Comparison of ENCODE assay signal across 19 mouse cellular contexts in genomic region chr17:26515675-26516074, GRCm38 (mm10). TPM values are rescaled to one million over a fixed set of nuclear protein-coding genes. Genes with fewer than 3 reads are reported as not detected.
DNase-seq lines count a peak whose midpoint lies in the region; ATAC-seq and TF ChIP-seq lines count a peak whose summit lies in the region.
"Had no signal": no experiment of that assay in that cellular context is flagged by ENCODE, and none has a peak within 500 bp of the region (broad histone marks: within the 10 kb centered on the region; RNA-seq: fewer than 3 reads in every experiment).

No protein-coding gene starts in this region.

- ATAC-seq in liver, embryonic 13.5 days (ENCODE audit: low read depth), result no peak
- ATAC-seq in liver, postnatal 0 days, result no peak
- ATAC-seq: activated CD4-positive, CD25-positive, alpha-beta regulatory T cell, adult 4 months; forebrain, embryonic 13.5 days had no signal

- H3K9me3 ChIP-seq in heart, embryonic 10.5 days, result no peaks in the 10 kb centered on the region
- H3K9me3 ChIP-seq in liver, embryonic 13.5 days (replicated peaks), result no peaks in the 10 kb centered on the region
- no peaks in the 10 kb centered on the region for H3K9me3 ChIP-seq in liver, postnatal 0 days (ENCODE audit: low read length)
- H3K9me3 ChIP-seq: embryonic facial prominence, embryonic 10.5 days; forebrain, embryonic 13.5 days had no signal

- H3K4me3 ChIP-seq in heart, embryonic 10.5 days, result no peak overlapping the region
- H3K4me3 ChIP-seq in liver, embryonic 13.5 days (replicated peaks), result no peak overlapping the region
- no peak overlapping the region for H3K4me3 ChIP-seq in liver, postnatal 0 days (ENCODE audit: low read depth, low read length)
- H3K4me3 ChIP-seq: embryonic facial prominence, embryonic 10.5 days; forebrain, embryonic 13.5 days; gastrocnemius, adult 2 months had no signal

- TF ChIP-seq CTCF in liver, postnatal 0 days (IDR thresholded peaks at IDR 0.05; ENCODE audit: low read depth), result no peak

- no peak overlapping the region for H3K9ac ChIP-seq in liver, embryonic 13.5 days
- no peak overlapping the region for H3K9ac ChIP-seq in liver, postnatal 0 days (replicated peaks)
- H3K9ac ChIP-seq: forebrain, embryonic 13.5 days; hindbrain, embryonic 14.5 days had no signal

- peak; percentile 58 for DNase-seq in heart, embryonic 10.5 days (ENCODE audit: low spot score)
- DNase-seq in heart, adult 8-10 months (ENCODE audit: low spot score), result no peak
- DNase-seq in lung, postnatal 36 days, result peak; percentile 54
- DNase-seq in lung, postnatal 25 days (ENCODE audit: low spot score), result no peak
- DNase-seq in liver, embryonic 13.5 days, result no peak
- DNase-seq in liver, postnatal 0 days, result no peak
- no peak for DNase-seq in left cerebral cortex, postnatal 14 days (ENCODE audit: low spot score in 2 of 2)
- DNase-seq: adrenal gland, postnatal 36 days; cerebellum, adult 2 months; cerebellum, postnatal 10 days; gastrocnemius, adult 2 months; gastrocnemius, postnatal 36 days; heart, postnatal 10 days had no signal

- no peak for TF ChIP-seq EP300 in liver, postnatal 0 days (IDR thresholded peaks at IDR 0.05; ENCODE audit: low read depth)

- H3K4me1 ChIP-seq in heart, embryonic 10.5 days, result peaks cover 43% of the 10 kb centered on the region
- H3K4me1 ChIP-seq in liver, embryonic 13.5 days (replicated peaks), result peaks cover 69% of the 10 kb centered on the region
- H3K4me1 ChIP-seq in liver, postnatal 0 days (ENCODE audit: insufficient read depth), result peaks cover 51% of the 10 kb centered on the region

- intact Hi-C loops in left cerebral cortex, postnatal 14 days (cut with DNase I), result no loop called here

- no peak overlapping the region; the same call in 1 of the 2 replicates for H3K27ac ChIP-seq in heart, embryonic 10.5 days
- H3K27ac ChIP-seq in liver, embryonic 13.5 days, result peak overlapping the region; percentile 99
- peak overlapping the region; percentile 82 for H3K27ac ChIP-seq in liver, postnatal 0 days (ENCODE audit: low read depth)
- H3K27ac ChIP-seq: embryonic facial prominence, embryonic 10.5 days; forebrain, embryonic 13.5 days; hindbrain, embryonic 14.5 days had no signal

- H3K27me3 ChIP-seq in heart, embryonic 10.5 days (ENCODE audit: insufficient read depth, poor library complexity, severe bottlenecking), result 0 out of 2 replicates have a peak, but pooled peaks cover 6% of the 10 kb centered on the region
- no peaks in the 10 kb centered on the region for H3K27me3 ChIP-seq in liver, embryonic 13.5 days
- no peaks in the 10 kb centered on the region for H3K27me3 ChIP-seq in liver, postnatal 0 days (ENCODE audit: insufficient read depth, low read length)
- H3K27me3 ChIP-seq: CH12.LX; forebrain, embryonic 13.5 days; Patski had no signal

- H3K4me2 ChIP-seq in liver, embryonic 13.5 days, result no peak overlapping the region
- H3K4me2 ChIP-seq in liver, postnatal 0 days (ENCODE audit: low read depth, low read length), result no peak overlapping the region
- H3K4me2 ChIP-seq: forebrain, embryonic 13.5 days; hindbrain, embryonic 14.5 days had no signal

- WGBS in heart, embryonic 10.5 days, result 79% methylated on average over 4 of the region's 4 CpGs
- WGBS in liver, embryonic 13.5 days (ENCODE audit: insufficient replicate concordance), result 90% methylated on average over 4 of the region's 4 CpGs
- WGBS in liver, postnatal 0 days (ENCODE audit: insufficient replicate concordance), result 95% methylated on average over 4 of the region's 4 CpGs

- no peaks in the 10 kb centered on the region for H3K36me3 ChIP-seq in heart, embryonic 10.5 days
- no peaks in the 10 kb centered on the region for H3K36me3 ChIP-seq in liver, embryonic 13.5 days
- no peaks in the 10 kb centered on the region for H3K36me3 ChIP-seq in liver, postnatal 0 days (replicated peaks; ENCODE audit: insufficient read depth, low read length)
- H3K36me3 ChIP-seq: embryonic facial prominence, embryonic 10.5 days had no signal

RNA-seq across cellular contexts. Expression of gene Ergic1, which starts 45.6 kb away (rescaled TPM):
- polyA plus RNA-seq in heart, embryonic 10.5 days (2016; fragmentation: Nextera tagmentation; extraction: Ambion mirVana), result 130 and 150 TPM in 2 replicates
- total RNA-seq in heart, adult 8-10 months (2022), result 10 to 100 TPM; 52.7 to 57.9 (median 55.4) TPM
- polyA plus RNA-seq in liver, embryonic 13.5 days (2015; fragmentation: Nextera tagmentation; extraction: Ambion mirVana), result 35.2 and 37.0 TPM in 2 replicates
- polyA plus RNA-seq in liver, postnatal 0 days (2015; fragmentation: Nextera tagmentation; extraction: Ambion mirVana), result 34.4 and 35.0 TPM in 2 replicates
- total RNA-seq in left cerebral cortex, postnatal 14 days (2021), result 100 to 1,000 TPM; 180 to 195 TPM

RNA-seq across cellular contexts. Expression of gene Dusp1, which starts 46.3 kb away (rescaled TPM):
- 28.8 and 31.5 TPM in 2 replicates for polyA plus RNA-seq in heart, embryonic 10.5 days (2016; fragmentation: Nextera tagmentation; extraction: Ambion mirVana)
- 10 to 100 TPM; 51.1 to 75.8 (median 59.4) TPM for total RNA-seq in heart, adult 8-10 months (2022)
- polyA plus RNA-seq in liver, embryonic 13.5 days (2015; fragmentation: Nextera tagmentation; extraction: Ambion mirVana), result 22.2 and 27.8 TPM in 2 replicates
- polyA plus RNA-seq in liver, postnatal 0 days (2015; fragmentation: Nextera tagmentation; extraction: Ambion mirVana), result 13.4 and 14.2 TPM in 2 replicates
- total RNA-seq in left cerebral cortex, postnatal 14 days (2021), result 10 to 100 TPM; 28.4 to 33.2 TPM

Comparison
In these comparisons a context has a peak if more than half of its experiments do, and no peak if none do; other contexts are left out.
1. DNase-seq: peak in heart, embryonic 10.5 days (single experiment) and lung, postnatal 36 days (single experiment); none in heart, adult 8-10 months (single experiment), lung, postnatal 25 days (single experiment), liver, embryonic 13.5 days (single experiment), liver, postnatal 0 days (single experiment) and left cerebral cortex, postnatal 14 days (0 of 2).